Mouse (Mus musculus) spleen, adult 2 months (tissue): ENCODE data around the gene Gm49396. TPM values are rescaled to one million over a fixed set of nuclear protein-coding genes. Genes with fewer than 3 reads are reported as not detected.
A peak's percentile ranks its signal among the peaks of the same experiment; 100 is the strongest.

Experiments
- DNase-seq, 2 experiments: peaks; one replicate each; pipeline versions ENCODE4 v3.0.0 to v3.0.0-alpha.2; 2012 to 2021; ENCODE audit warnings: low spot score in 2 of 2, low read depth in 1 of 2
- H3K27ac ChIP-seq: fragments of 200-500 bp; 2 replicates; pipeline ENCODE4 v1.5.1; 2012; ENCODE audit warnings: low read length, inconsistent platforms; ENCODE audit not compliant: insufficient read depth
- H3K27me3 ChIP-seq: fragments of 200-500 bp; 2 replicates; pipeline ENCODE4 v1.6.1; 2012; ENCODE audit warnings: mild to moderate bottlenecking, moderate library complexity, low read length, inconsistent platforms; ENCODE audit not compliant: control insufficient read depth, insufficient read depth
- H3K36me3 ChIP-seq: fragments of 200-500 bp; 2 replicates; pipeline ENCODE4 v1.6.1; 2012; ENCODE audit warnings: mild to moderate bottlenecking, low read length, inconsistent platforms; ENCODE audit not compliant: control insufficient read depth, insufficient read depth
- H3K4me1 ChIP-seq: fragments of 200-500 bp; 2 replicates; pipeline ENCODE4 v1.6.1; 2011; ENCODE audit warnings: inconsistent platforms; ENCODE audit not compliant: control insufficient read depth, insufficient read depth, insufficient read length
- H3K4me3 ChIP-seq: fragments of 200-500 bp; 2 replicates; pipeline ENCODE4 v1.5.1; 2011; ENCODE audit warnings: mild to moderate bottlenecking, inconsistent platforms; ENCODE audit not compliant: insufficient read depth, insufficient read length; ENCODE audit errors: extremely low read depth
- CTCF ChIP-seq: fragments of 200-500 bp; IDR thresholded peaks from 2 replicates; pipeline ENCODE4 v1.5.1; 2011; ENCODE audit warnings: mild to moderate bottlenecking, inconsistent platforms; ENCODE audit not compliant: insufficient read depth, insufficient read length, insufficient replicate concordance; ENCODE audit errors: extremely low read depth
- POLR2A ChIP-seq: fragments of 200-500 bp; IDR thresholded peaks from 2 replicates; pipeline ENCODE4 v1.6.1; 2011; ENCODE audit warnings: low read depth, low read length, inconsistent platforms
- WGBS: fragments of 180-500 bp; shearing (Covaris S2); methylation state at CpG from one replicate; pipeline ENCODE4 v1.1.7; 2018; 5-methylcytosine and 5-hydroxymethylcytosine counted together
- polyA plus RNA-seq: library from polyadenylated mRNA; depleted of rRNA; stranded (reverse); fragments of >200 nt; gene quantifications from 2 replicates; pipeline ENCODE4 v1.2.3, GENCODE M21; 2012

The Gm49396 gene
- polyA plus RNA-seq, 1 experiment: 4.4 TPM

- Histone ChIP-seq H3K4me3 (peak overlapping the region; percentile 81), H3K36me3 (peaks cover 19% of the 10 kb centered on the region), H3K27ac (peak overlapping the region; percentile 74; the same call in 1 of the 2 replicates), H3K27me3 (no peaks in the 10 kb centered on the region), H3K4me1 (peaks cover 4% of the 10 kb centered on the region; the same call in 1 of the 2 replicates)
- TF ChIP-seq CTCF: no peak
- WGBS: 6% methylated on average over 12 of the region's 12 CpGs
- DNase-seq: no peak
These were observed 4.3 kb upstream of the Gm49396 start for GRCm38 (mm10) chr7:30558656-30559442.

GRCm38 (mm10) chr7:30559443-30559954 lies 3.6 kb upstream of the Gm49396 start, which contains the start of gene Lin37:
Gene Lin37, minus strand, starts transcription at chr7:30559838.
- DNase-seq: peak; percentile 86 to 93
- Histone ChIP-seq H3K4me3 (peak within 1 kb of the TSS; percentile 81), H3K27ac (peak within 1 kb of the TSS; percentile 74), H3K27me3 (no peaks in the 10 kb centered on the region), H3K36me3 (peaks cover 19% of the 10 kb centered on the region), H3K4me1 (peaks cover 6% of the 10 kb centered on the region; the same call in 1 of the 2 replicates)
- WGBS: under 1% methylated on average over 20 of the region's 20 CpGs
- no peak for TF ChIP-seq CTCF
- TF ChIP-seq POLR2A: peak; percentile 79

DNA sequence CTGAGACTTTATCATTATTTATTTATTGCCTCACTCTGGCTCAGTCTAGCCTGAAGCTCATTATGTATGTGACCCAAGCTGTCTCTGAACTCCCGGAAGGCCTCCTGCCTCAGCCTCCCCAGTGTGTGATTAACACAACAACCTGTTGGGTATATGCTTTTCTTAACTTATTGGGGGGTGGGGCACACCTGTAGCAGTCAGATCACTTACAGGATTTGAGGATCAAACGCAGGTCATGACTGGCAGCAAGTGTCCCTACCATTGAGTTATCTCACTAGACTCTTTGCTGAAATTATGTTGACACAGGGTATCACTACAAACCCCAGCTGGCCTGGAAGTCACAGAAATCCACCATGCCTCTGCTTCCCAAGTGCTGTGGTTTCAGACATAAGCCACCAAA lies 2.8 kb upstream of the Gm49396 start:
- H3K4me3 ChIP-seq: no peak overlapping the region
- DNase-seq: no peak
- peaks cover 6% of the 10 kb centered on the region; the same call in 1 of the 2 replicates for H3K4me1 ChIP-seq
- no peak for TF ChIP-seq POLR2A
- TF ChIP-seq CTCF: no peak
- H3K27ac ChIP-seq: no peak overlapping the region
- 89% methylated on average over 2 of the region's 2 CpGs for WGBS
- peaks cover 17% of the 10 kb centered on the region for H3K36me3 ChIP-seq
- H3K27me3 ChIP-seq: no peaks in the 10 kb centered on the region

- peaks cover 6% of the 10 kb centered on the region; the same call in 1 of the 2 replicates for H3K4me1 ChIP-seq
- no peaks in the 10 kb centered on the region for H3K27me3 ChIP-seq
- H3K4me3 ChIP-seq: peak overlapping the region; percentile 79
- WGBS: under 1% methylated on average over 27 of the region's 27 CpGs
- TF ChIP-seq POLR2A (no peak; the same call in 1 of the 2 replicates), CTCF (no peak)
- H3K27ac ChIP-seq: peak overlapping the region; percentile 84
- peaks cover 4% of the 10 kb centered on the region; the same call in 1 of the 2 replicates for H3K36me3 ChIP-seq
- no peak for DNase-seq
These were observed 523 bp upstream of the Gm49396 start for GRCm38 (mm10) chr7:30562526-30563116.

GRCm38 (mm10) chr7:30563906-30564280 lies 749 bp downstream of the Gm49396 start:
- peak overlapping the region; percentile 95 for H3K27ac ChIP-seq
- H3K36me3 ChIP-seq: peaks cover 3% of the 10 kb centered on the region
- H3K27me3 ChIP-seq: no peaks in the 10 kb centered on the region
- WGBS: 21% methylated on average over 6 of the region's 6 CpGs
- peaks cover 2% of the 10 kb centered on the region; the same call in 1 of the 2 replicates for H3K4me1 ChIP-seq
- peak in 1 of 2 experiments; percentile 42 for DNase-seq
- TF ChIP-seq CTCF (no peak), POLR2A (no peak; the same call in 1 of the 2 replicates)
- H3K4me3 ChIP-seq: peak overlapping the region; percentile 90

- peaks cover 14% of the 10 kb centered on the region for H3K36me3 ChIP-seq
- H3K27me3 ChIP-seq: no peaks in the 10 kb centered on the region
- TF ChIP-seq POLR2A (no peak), CTCF (no peak)
- H3K4me1 ChIP-seq: peaks cover 2% of the 10 kb centered on the region; the same call in 1 of the 2 replicates
- no peak for DNase-seq
- peak within 1 kb of the TSS; percentile 47 for H3K27ac ChIP-seq
- H3K4me3 ChIP-seq: no peak within 1 kb of the TSS
- 83% methylated on average over 12 of the region's 12 CpGs for WGBS
These were observed 1.9 kb downstream of the Gm49396 start, which contains the start of gene Igflr1 for GRCm38 (mm10) chr7:30564970-30565571. Gene Igflr1, plus strand, starts transcription at chr7:30565427.
